Mouse (Mus musculus): ENCODE data around the gene Tmem273. TPM values are rescaled to one million over a fixed set of nuclear protein-coding genes. Genes with fewer than 3 reads are reported as not detected.

Tmem273 gene
- polyA plus RNA-seq, 1 experiment from 2014 or later: 0.82 TPM

DNA sequence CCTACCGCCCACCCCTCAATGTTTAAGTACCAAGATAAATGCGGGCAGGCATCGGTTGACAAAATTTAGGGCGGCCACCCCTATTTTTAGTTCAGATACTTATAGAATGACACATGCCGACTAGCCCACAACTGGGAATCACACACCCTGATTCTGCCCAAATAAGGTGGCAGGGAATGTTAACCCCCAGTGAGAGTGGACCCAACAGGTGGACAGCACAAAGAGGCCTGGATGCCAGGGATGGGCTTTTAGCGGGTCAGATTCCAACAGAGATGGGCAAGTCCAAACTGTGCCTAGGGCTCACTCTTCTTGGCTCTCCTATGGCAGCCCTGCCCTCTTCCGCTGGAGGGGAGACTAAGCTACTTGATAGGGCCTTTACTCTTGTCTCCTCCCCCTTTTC lies 14.3 kb downstream of the Tmem273 start:
- no peak overlapping the region for H3K9ac ChIP-seq (ENCODE audit: low read length)
- no peak for ATAC-seq (ENCODE audit: low read depth)
- no peak overlapping the region for H3K4me2 ChIP-seq (ENCODE audit: low read depth, low read length)
- no peaks in the 10 kb centered on the region for H3K4me1 ChIP-seq (replicated peaks; ENCODE audit: control insufficient read depth, insufficient read depth, low read length)
- H3K36me3 ChIP-seq (ENCODE audit: control insufficient read depth, insufficient read depth, low read length): no peaks in the 10 kb centered on the region
- WGBS: 86% methylated on average over 7 of the region's 7 CpGs
- no peak overlapping the region for H3K27ac ChIP-seq (ENCODE audit: low read length)
- no peak overlapping the region for H3K4me3 ChIP-seq (ENCODE audit: low read length)
- no peaks in the 10 kb centered on the region for H3K27me3 ChIP-seq (ENCODE audit: control insufficient read depth, insufficient read depth, low read depth, low read length)
- no peaks in the 10 kb centered on the region for H3K9me3 ChIP-seq (ENCODE audit: control insufficient read depth, low read length)

DNA sequence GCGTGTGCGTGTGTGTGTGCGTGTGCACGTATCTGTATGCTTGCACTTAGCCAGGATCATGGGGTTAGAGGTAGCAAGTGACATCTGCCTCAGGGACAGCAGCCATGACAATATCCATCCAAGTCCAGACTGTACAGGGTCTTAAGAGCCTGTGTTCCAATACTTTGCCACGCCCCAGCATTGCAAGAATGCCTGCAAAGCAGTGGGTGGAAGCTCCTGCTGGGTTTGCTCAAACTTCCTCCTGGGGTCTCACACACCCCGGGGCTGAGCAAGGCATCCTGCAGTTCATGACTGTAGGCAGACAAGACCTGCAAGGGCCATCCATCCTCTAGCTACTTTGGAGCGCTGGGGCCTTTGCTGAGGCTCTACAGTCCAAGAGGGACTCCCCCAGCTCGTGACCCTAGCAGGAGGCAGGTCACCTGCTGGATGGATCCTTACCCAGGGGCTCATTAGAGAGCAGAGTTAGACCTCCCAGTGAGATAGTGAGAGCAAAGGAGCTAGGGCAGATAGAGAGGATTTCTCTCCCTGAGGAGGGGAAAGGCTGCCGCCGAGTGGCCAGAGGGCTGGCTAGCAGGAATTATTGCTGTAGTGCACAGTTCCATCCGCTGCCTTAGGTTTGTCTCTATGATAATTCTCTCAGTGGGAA lies 15.4 kb downstream of the Tmem273 start:
- Histone ChIP-seq H3K4me2 (ENCODE audit: low read depth, low read length) (no peak overlapping the region), H3K27me3 (ENCODE audit: control insufficient read depth, insufficient read depth, low read depth, low read length) (no peaks in the 10 kb centered on the region), H3K4me3 (ENCODE audit: low read length) (no peak overlapping the region), H3K4me1 (replicated peaks; ENCODE audit: control insufficient read depth, insufficient read depth, low read length) (no peaks in the 10 kb centered on the region), H3K36me3 (ENCODE audit: control insufficient read depth, insufficient read depth, low read length) (no peaks in the 10 kb centered on the region), H3K27ac (ENCODE audit: low read length) (no peak overlapping the region), H3K9ac (ENCODE audit: low read length) (no peak overlapping the region), H3K9me3 (ENCODE audit: control insufficient read depth, low read length) (no peaks in the 10 kb centered on the region)
- peak; percentile 38; the same call in 1 of the 2 replicates for ATAC-seq (ENCODE audit: low read depth)
- 67% methylated on average over 11 of the region's 11 CpGs for WGBS

DNA sequence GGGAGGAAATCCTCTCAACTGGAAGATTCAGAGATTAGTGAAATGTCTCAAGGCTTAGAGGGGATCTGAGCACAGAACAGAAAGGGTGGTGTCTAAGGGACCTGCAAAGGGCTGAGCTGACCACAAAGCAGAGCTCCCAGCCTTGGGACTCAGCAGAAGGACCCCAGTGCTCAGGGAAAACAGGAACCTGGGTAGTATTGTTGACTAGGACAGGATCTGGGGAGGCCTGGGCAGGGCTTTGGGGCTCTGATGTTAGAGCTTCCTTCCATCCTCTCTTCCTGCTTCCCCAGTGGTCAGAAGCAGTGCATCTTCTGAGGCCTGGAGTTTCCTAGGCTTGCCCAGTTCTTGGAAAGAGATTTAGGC lies 15.9 kb downstream of the Tmem273 start:
- H3K36me3 ChIP-seq (ENCODE audit: control insufficient read depth, insufficient read depth, low read length): no peaks in the 10 kb centered on the region
- no peak overlapping the region for H3K27ac ChIP-seq (ENCODE audit: low read length)
- no peak overlapping the region for H3K9ac ChIP-seq (ENCODE audit: low read length)
- H3K4me3 ChIP-seq (ENCODE audit: low read length): no peak overlapping the region
- H3K4me1 ChIP-seq (replicated peaks; ENCODE audit: control insufficient read depth, insufficient read depth, low read length): no peaks in the 10 kb centered on the region
- H3K9me3 ChIP-seq (ENCODE audit: control insufficient read depth, low read length): no peaks in the 10 kb centered on the region
- H3K27me3 ChIP-seq (ENCODE audit: control insufficient read depth, insufficient read depth, low read depth, low read length): no peaks in the 10 kb centered on the region
- no peak overlapping the region for H3K4me2 ChIP-seq (ENCODE audit: low read depth, low read length)
- ATAC-seq (ENCODE audit: low read depth): no peak

DNA sequence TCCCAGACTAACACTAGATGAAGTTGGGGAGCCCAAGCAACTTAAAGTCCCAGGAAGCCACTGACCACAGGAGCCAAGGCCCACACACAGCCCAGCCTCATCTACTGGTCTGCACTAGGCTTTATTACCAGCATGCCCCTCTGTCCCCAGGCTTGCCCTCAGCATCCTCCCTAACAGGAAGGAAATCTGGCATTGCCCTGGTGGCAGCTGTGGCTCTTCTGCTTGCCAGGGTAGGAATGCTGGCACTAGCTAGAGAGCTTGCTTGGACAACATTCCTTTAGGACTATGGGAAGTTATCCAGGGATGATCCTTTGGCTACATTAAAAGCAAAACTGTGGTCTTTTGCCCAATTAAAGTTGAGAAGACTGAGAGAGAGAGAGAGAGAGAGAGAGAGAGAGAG lies 24.3 kb downstream of the Tmem273 start:
- no peak for ATAC-seq (ENCODE audit: low read depth)
- Histone ChIP-seq H3K27me3 (ENCODE audit: control insufficient read depth, insufficient read depth, low read depth, low read length) (no peaks in the 10 kb centered on the region), H3K27ac (ENCODE audit: low read length) (no peak overlapping the region), H3K9me3 (ENCODE audit: control insufficient read depth, low read length) (no peaks in the 10 kb centered on the region), H3K4me2 (ENCODE audit: low read depth, low read length) (no peak overlapping the region), H3K9ac (ENCODE audit: low read length) (no peak overlapping the region), H3K4me1 (replicated peaks; ENCODE audit: control insufficient read depth, insufficient read depth, low read length) (peaks cover 3% of the 10 kb centered on the region; the same call in 1 of the 2 replicates), H3K4me3 (ENCODE audit: low read length) (no peak overlapping the region), H3K36me3 (ENCODE audit: control insufficient read depth, insufficient read depth, low read length) (no peaks in the 10 kb centered on the region)

DNA sequence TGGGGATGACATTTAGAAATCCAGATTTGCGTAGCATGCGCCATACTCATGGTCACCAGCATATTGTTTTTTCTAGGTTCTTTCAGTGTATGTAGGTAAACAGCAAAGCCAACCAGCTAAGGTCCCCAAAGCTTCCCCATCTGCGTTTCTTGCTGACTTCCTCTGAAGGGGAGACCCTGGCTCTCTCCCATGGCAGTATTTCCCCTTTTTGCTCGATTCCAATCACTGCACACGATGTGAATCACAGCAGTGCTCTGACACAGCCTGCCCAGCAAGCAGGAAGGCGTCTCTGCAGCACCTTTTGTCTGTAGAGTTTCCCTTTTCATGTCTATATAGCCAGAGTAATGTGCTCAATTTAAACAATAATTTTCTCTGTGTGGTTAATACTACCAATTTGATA lies 26.7 kb downstream of the Tmem273 start:
- ATAC-seq (ENCODE audit: low read depth): no peak
- Histone ChIP-seq H3K9ac (ENCODE audit: low read length) (no peak overlapping the region), H3K36me3 (ENCODE audit: control insufficient read depth, insufficient read depth, low read length) (no peaks in the 10 kb centered on the region), H3K27me3 (ENCODE audit: control insufficient read depth, insufficient read depth, low read depth, low read length) (no peaks in the 10 kb centered on the region), H3K4me2 (ENCODE audit: low read depth, low read length) (no peak overlapping the region), H3K9me3 (ENCODE audit: control insufficient read depth, low read length) (no peaks in the 10 kb centered on the region), H3K4me1 (replicated peaks; ENCODE audit: control insufficient read depth, insufficient read depth, low read length) (peaks cover 4% of the 10 kb centered on the region; the same call in 1 of the 2 replicates), H3K4me3 (ENCODE audit: low read length) (no peak overlapping the region), H3K27ac (ENCODE audit: low read length) (no peak overlapping the region)
- WGBS: 62% methylated on average over 6 of the region's 6 CpGs

DNA sequence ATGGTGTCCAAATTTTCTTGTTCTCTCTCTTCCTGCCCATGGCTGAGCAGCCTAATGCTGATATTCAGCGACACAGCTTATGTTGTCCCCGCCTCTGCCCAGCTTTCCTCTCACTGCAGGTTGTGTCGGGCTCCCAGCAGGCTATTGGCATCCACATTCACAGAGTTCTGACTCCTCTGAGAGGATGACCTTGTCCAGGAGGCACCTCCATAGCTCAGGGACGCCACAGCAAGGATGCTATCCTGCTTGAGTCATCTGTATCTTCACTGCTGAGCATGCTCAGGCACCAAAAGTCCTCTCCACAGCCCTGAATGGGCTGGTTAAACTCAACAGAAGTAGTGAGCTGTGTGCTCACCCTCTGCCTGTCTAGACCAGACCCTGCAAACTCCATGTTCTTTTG lies 29.2 kb downstream of the Tmem273 start:
- H3K4me1 ChIP-seq (replicated peaks; ENCODE audit: control insufficient read depth, insufficient read depth, low read length): peaks cover 13% of the 10 kb centered on the region
- H3K27me3 ChIP-seq (ENCODE audit: control insufficient read depth, insufficient read depth, low read depth, low read length): no peaks in the 10 kb centered on the region
- no peak overlapping the region for H3K9ac ChIP-seq (ENCODE audit: low read length)
- ATAC-seq (ENCODE audit: low read depth): 0 out of 2 replicates have a peak, but pooled peaks have one; percentile 21
- peak overlapping the region; percentile 25; the same call in 1 of the 2 replicates for H3K27ac ChIP-seq (ENCODE audit: low read length)
- H3K36me3 ChIP-seq (ENCODE audit: control insufficient read depth, insufficient read depth, low read length): no peaks in the 10 kb centered on the region
- no peak overlapping the region for H3K4me2 ChIP-seq (ENCODE audit: low read depth, low read length)
- WGBS: 41% methylated on average over 4 of the region's 4 CpGs
- no peak overlapping the region for H3K4me3 ChIP-seq (ENCODE audit: low read length)
- no peaks in the 10 kb centered on the region for H3K9me3 ChIP-seq (ENCODE audit: control insufficient read depth, low read length)

DNA sequence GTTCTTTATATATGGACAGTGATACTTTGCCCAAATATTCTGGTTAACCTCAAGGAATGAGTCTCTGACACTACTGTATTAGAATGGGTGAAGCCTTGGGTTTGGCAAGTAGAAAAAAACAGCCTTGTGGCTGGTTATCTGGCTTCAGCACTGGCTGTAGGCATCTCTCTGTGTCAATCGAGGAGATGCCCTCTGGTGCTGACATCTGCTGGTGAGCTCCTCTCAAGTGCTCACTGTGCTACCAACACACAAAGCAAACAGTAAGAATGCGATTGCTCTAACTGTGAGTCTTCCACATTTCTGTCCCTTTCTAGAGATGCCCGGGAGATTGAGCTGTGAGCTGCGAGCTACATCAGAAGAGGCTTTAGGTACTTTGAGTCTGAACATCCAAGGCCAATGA lies 30.8 kb downstream of the Tmem273 start:
- no peak overlapping the region for H3K4me2 ChIP-seq (ENCODE audit: low read depth, low read length)
- no peak overlapping the region for H3K9ac ChIP-seq (ENCODE audit: low read length)
- no peak overlapping the region for H3K27ac ChIP-seq (ENCODE audit: low read length)
- H3K4me3 ChIP-seq (ENCODE audit: low read length): no peak overlapping the region
- ATAC-seq (ENCODE audit: low read depth): no peak
- no peaks in the 10 kb centered on the region for H3K27me3 ChIP-seq (ENCODE audit: control insufficient read depth, insufficient read depth, low read depth, low read length)
- peaks cover 13% of the 10 kb centered on the region for H3K4me1 ChIP-seq (replicated peaks; ENCODE audit: control insufficient read depth, insufficient read depth, low read length)
- no peaks in the 10 kb centered on the region for H3K9me3 ChIP-seq (ENCODE audit: control insufficient read depth, low read length)
- 67% methylated on average over 4 of the region's 4 CpGs for WGBS
- no peaks in the 10 kb centered on the region for H3K36me3 ChIP-seq (ENCODE audit: control insufficient read depth, insufficient read depth, low read length)

DNA sequence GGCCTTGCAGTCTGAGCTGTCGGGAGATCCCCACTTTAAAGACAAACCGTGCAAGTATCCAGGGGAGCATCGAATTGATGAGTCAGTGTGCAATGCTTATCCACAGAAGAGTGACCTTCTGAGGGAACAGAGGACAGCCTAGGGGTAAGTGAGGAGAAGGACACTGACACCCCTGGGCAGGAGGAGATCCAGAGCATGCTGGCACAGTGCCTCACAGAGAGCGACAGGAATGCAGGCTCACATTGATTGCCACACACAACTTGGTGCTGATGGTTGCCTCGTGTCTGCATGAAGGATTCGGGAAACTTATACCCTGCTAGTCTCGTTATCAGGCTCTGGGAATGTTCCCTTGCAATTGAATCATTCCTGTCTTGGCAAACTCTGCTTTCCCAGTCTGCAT lies 31.5 kb downstream of the Tmem273 start:
- H3K9me3 ChIP-seq (ENCODE audit: control insufficient read depth, low read length): no peaks in the 10 kb centered on the region
- no peak overlapping the region for H3K9ac ChIP-seq (ENCODE audit: low read length)
- no peaks in the 10 kb centered on the region for H3K36me3 ChIP-seq (ENCODE audit: control insufficient read depth, insufficient read depth, low read length)
- H3K4me3 ChIP-seq (ENCODE audit: low read length): no peak overlapping the region
- H3K27ac ChIP-seq (ENCODE audit: low read length): peak overlapping the region; percentile 25; the same call in 1 of the 2 replicates
- H3K4me1 ChIP-seq (replicated peaks; ENCODE audit: control insufficient read depth, insufficient read depth, low read length): peaks cover 13% of the 10 kb centered on the region
- ATAC-seq (ENCODE audit: low read depth): peak; percentile 64
- 39% methylated on average over 7 of the region's 7 CpGs for WGBS
- H3K27me3 ChIP-seq (ENCODE audit: control insufficient read depth, insufficient read depth, low read depth, low read length): no peaks in the 10 kb centered on the region
- no peak overlapping the region for H3K4me2 ChIP-seq (ENCODE audit: low read depth, low read length)

DNA sequence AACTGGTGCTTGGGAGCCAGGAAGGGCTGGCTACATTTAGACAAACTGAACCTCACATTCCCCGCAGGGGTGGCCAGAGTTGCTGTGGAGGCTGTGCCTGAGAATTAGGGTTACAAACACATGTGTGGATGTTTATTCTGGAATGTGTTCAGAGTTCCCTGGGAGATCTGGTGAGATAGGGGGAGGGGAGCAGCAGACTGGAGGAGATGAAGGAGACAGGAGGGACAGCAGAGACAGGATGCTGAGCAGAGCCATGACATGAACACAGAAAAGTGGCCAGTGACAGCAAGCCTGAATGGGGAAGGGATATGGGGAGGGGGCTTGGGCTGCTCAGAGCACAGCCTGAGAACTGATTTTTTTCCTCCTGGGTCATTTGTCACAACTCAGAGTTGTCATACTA lies 33.5 kb downstream of the Tmem273 start:
- no peaks in the 10 kb centered on the region for H3K27me3 ChIP-seq (ENCODE audit: control insufficient read depth, insufficient read depth, low read depth, low read length)
- H3K9me3 ChIP-seq (ENCODE audit: control insufficient read depth, low read length): no peaks in the 10 kb centered on the region
- H3K27ac ChIP-seq (ENCODE audit: low read length): no peak overlapping the region
- 29% methylated on average over 1 of the region's 1 CpGs for WGBS
- H3K9ac ChIP-seq (ENCODE audit: low read length): no peak overlapping the region
- peaks cover 19% of the 10 kb centered on the region for H3K4me1 ChIP-seq (replicated peaks; ENCODE audit: control insufficient read depth, insufficient read depth, low read length)
- H3K36me3 ChIP-seq (ENCODE audit: control insufficient read depth, insufficient read depth, low read length): no peaks in the 10 kb centered on the region
- 0 out of 2 replicates have a peak, but pooled peaks have one; percentile 11 for ATAC-seq (ENCODE audit: low read depth)
- no peak overlapping the region for H3K4me2 ChIP-seq (ENCODE audit: low read depth, low read length)
- no peak overlapping the region for H3K4me3 ChIP-seq (ENCODE audit: low read length)

DNA sequence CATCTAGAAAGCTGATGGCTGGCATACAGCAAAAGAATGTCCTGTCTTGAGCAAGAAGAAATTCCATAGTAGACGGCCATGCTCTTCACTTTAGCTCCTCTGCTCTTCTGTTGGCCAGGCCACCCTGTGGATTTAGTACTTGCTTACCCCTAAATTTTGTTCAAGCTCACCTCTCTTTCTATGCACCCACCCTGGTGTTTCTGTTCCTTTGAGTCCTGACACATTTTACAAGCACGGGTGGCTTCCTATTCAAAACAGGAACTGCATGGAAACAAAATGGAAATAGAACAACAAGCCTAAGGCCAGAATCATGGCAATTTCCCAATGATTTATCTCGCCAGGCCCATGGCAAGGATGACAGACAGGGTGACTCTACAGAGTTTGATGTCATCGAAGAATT lies 37.0 kb downstream of the Tmem273 start:
- no peak overlapping the region for H3K9ac ChIP-seq (ENCODE audit: low read length)
- no peaks in the 10 kb centered on the region for H3K36me3 ChIP-seq (ENCODE audit: control insufficient read depth, insufficient read depth, low read length)
- no peak overlapping the region for H3K4me2 ChIP-seq (ENCODE audit: low read depth, low read length)
- 75% methylated on average over 4 of the region's 4 CpGs for WGBS
- peaks cover 46% of the 10 kb centered on the region for H3K4me1 ChIP-seq (replicated peaks; ENCODE audit: control insufficient read depth, insufficient read depth, low read length)
- no peaks in the 10 kb centered on the region for H3K27me3 ChIP-seq (ENCODE audit: control insufficient read depth, insufficient read depth, low read depth, low read length)
- H3K9me3 ChIP-seq (ENCODE audit: control insufficient read depth, low read length): no peaks in the 10 kb centered on the region
- H3K27ac ChIP-seq (ENCODE audit: low read length): no peak overlapping the region
- H3K4me3 ChIP-seq (ENCODE audit: low read length): no peak overlapping the region
- ATAC-seq (ENCODE audit: low read depth): no peak

All from lung, embryonic 16.5 days (tissue).